Mouse (Mus musculus) erythroblast, embryonic 14.5 days (primary cell): ENCODE measurements around the gene Spin1.

ENCODE experiments used
- GATA1 ChIP-seq: IDR thresholded peaks from 2 replicates; pipeline ENCODE4 v1.6.1; 2012; ENCODE audit warnings: low read length, inconsistent platforms, mixed read lengths
- TAL1 ChIP-seq: IDR thresholded peaks from 3 replicates; pipeline ENCODE4 v1.6.1; 2012; ENCODE audit warnings: low read length, inconsistent platforms, mixed read lengths

DNA sequence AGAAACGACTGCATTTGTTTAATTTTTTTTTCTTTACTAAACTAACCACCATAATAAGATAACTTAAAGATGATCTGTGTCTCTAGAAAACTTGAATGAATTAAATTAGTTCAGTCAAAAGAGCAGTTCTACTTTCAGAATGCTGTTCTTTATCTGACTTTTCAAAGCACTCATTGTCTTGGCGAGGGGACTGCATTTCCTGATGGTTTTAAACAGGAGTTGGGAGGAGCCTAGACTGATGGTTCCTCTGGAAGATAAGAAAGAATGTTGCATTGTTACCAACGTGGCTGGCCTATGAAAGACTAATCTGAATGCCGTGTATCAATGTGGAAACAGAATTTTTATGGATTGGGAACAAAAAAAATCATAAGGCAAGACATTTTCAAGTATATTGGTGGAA lies 20.1 kb downstream of the Spin1 start:
- TF ChIP-seq TAL1 = no peak
- TF ChIP-seq GATA1 = no peak
